Mouse (Mus musculus) right cerebral cortex, adult 2 months (tissue): Measurements from ENCODE around the gene Wdr61.

Experiments used
- DNase-seq, 2 experiments: peaks; one replicate each; pipeline ENCODE4 v3.0.0; 2021 to 2022; ENCODE audit warnings: low spot score in 2 of 2

Wdr61 gene

DNA sequence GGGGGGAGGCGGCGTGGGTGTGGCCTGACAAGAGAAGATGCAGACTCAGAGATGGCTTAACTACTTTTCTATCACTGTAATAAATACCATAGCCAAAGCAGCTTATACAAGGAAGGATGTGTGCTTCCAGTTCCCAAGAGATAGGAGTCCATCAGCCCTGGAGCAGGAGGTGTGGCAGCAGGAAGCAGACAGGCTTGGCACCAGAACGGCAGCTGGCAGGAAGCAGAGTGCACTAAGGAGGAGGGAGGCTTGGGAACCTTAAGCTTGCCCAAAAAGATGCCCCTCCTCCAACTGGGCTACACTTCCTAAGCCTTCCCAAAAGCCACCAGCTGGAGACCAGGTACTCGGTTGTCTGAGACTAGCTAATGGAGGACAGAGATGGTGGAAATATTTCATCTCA lies 51.5 kb downstream of the Wdr61 start:
- no peak for DNase-seq

GRCm38 (mm10) chr9:54676531-54676986 lies 57.8 kb downstream of the Wdr61 start:
- peak; percentile 83 to 85 for DNase-seq

DNA sequence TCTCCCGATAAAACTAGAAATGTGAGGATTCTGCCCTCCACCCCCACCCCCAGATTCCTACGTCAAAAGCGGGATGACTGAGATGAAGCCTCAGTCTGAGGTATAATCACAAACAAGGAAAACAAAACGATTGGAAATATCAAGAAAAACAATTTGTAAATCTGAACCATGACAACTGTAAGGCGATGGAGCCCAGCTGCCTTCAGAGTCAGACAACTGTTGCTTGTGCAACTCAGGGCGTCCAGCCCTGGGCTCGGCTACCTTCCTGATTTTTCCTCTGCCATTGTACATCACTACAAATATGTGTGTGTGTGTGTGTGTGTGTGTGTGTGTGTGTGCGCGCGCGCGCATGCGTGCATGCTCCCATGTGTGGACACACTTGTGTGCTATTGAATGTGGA lies 60.4 kb downstream of the Wdr61 start:
- DNase-seq = no peak

GRCm38 (mm10) chr9:54671962-54672361 lies 62.4 kb downstream of the Wdr61 start:
- no peak for DNase-seq

- DNase-seq = peak; percentile 37 to 47
Measured at GRCm38 (mm10) chr9:54668455-54668854, 65.9 kb downstream of the Wdr61 start.

DNA sequence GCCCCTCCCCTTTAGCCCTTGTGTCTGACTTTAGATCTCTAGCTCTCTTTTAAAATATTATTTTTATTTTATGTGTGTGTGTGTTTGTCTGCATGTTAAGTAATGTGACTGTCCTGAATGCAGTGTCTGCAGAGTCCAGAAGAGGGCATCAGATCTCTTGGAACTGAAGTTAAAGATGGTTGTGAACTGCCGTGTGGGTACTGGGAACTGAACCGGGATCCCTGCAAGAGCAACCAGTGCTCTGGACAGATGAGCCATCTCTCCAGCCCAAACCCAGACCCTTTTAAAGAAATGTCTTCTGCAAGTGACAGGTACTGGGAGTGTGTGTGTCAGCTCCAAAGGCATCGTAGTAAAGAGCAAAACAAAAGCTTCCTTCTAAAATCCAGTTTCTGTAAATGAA lies 68.2 kb downstream of the Wdr61 start:
- DNase-seq = no peak
